Mouse (Mus musculus) forebrain, embryonic 16.5 days (tissue): ENCODE measurements around the gene Fkbp6. TPM values are rescaled to one million over a fixed set of nuclear protein-coding genes. Genes with fewer than 3 reads are reported as not detected.

Experiments used
- ATAC-seq: fragments of 200-750 bp; cut with Nextera tagmentation; 2 replicates; pipeline ENCODE4 v1.8.0; 2017; ENCODE audit warnings: mild to moderate bottlenecking, moderate library complexity
- H3K27ac ChIP-seq: fragments of 300-500 bp; sonication (generic); 2 replicates; pipeline ENCODE4 v1.5.1; 2014; ENCODE audit warnings: low read length, control low read depth
- H3K27me3 ChIP-seq: fragments of 300-500 bp; sonication (generic); replicated peaks from 2 replicates; pipeline ENCODE4 v1.6.1; 2014; ENCODE audit warnings: low read length; ENCODE audit not compliant: control insufficient read depth, insufficient read depth
- H3K36me3 ChIP-seq: fragments of 300-500 bp; sonication (generic); 2 replicates; pipeline ENCODE4 v1.6.1; 2014; ENCODE audit not compliant: control insufficient read depth, insufficient read depth
- H3K4me1 ChIP-seq: fragments of 300-500 bp; sonication (generic); replicated peaks from 2 replicates; pipeline ENCODE4 v1.6.1; 2014; ENCODE audit warnings: low read length; ENCODE audit not compliant: control insufficient read depth, insufficient read depth
- H3K4me2 ChIP-seq: fragments of 300-500 bp; sonication (generic); 2 replicates; pipeline ENCODE4 v1.6.1; 2014; ENCODE audit warnings: mild to moderate bottlenecking, low read length, control low read depth
- H3K4me3 ChIP-seq: fragments of 300-500 bp; sonication (generic); replicated peaks from 2 replicates; pipeline ENCODE4 v1.5.1; 2014; ENCODE audit warnings: mild to moderate bottlenecking, low read length, control low read depth
- H3K9ac ChIP-seq: fragments of 300-500 bp; sonication (generic); replicated peaks from 2 replicates; pipeline ENCODE4 v1.6.1; 2014; ENCODE audit warnings: low read depth, low read length, control low read depth
- H3K9me3 ChIP-seq: fragments of 300-500 bp; sonication (generic); 2 replicates; pipeline ENCODE4 v1.6.1; 2016; ENCODE audit warnings: low read length; ENCODE audit not compliant: control insufficient read depth
- WGBS: fragments of 180-500 bp; shearing (Covaris S2); extraction: QIAGEN DNeasy Blood & Tissue Kit; methylation state at CpG from one replicate; pipeline ENCODE4 v1.1.7; 2014; 5-methylcytosine and 5-hydroxymethylcytosine counted together
- polyA plus RNA-seq: library from polyadenylated mRNA; unstranded; fragments of >200 nt; fragmentation: Nextera tagmentation; extraction: Ambion mirVana; gene quantifications from 2 replicates; pipeline ENCODE4 v1.2.1, GENCODE M21; 2015

The Fkbp6 gene
- polyA plus RNA-seq, 1 experiment from 2014 or later = not detected

GRCm38 (mm10) chr5:135256166-135256565, 93.7 kb downstream of the Fkbp6 start:
- no peak overlapping the region for H3K9ac ChIP-seq
- no peak overlapping the region for H3K4me3 ChIP-seq
- no peaks in the 10 kb centered on the region for H3K27me3 ChIP-seq
- H3K27ac ChIP-seq = no peak overlapping the region
- no peaks in the 10 kb centered on the region for H3K9me3 ChIP-seq
- H3K4me1 ChIP-seq = peaks cover 28% of the 10 kb centered on the region
- 95% methylated on average over 3 of the region's 3 CpGs for WGBS
- ATAC-seq = no peak
- H3K4me2 ChIP-seq = no peak overlapping the region
- H3K36me3 ChIP-seq = no peaks in the 10 kb centered on the region

GRCm38 (mm10) chr5:135253741-135254401, 96.0 kb downstream of the Fkbp6 start:
- Histone ChIP-seq H3K4me3 (no peak overlapping the region), H3K9ac (peak overlapping the region; percentile 8; the same call in 1 of the 2 replicates), H3K4me2 (peak overlapping the region; percentile 13; the same call in 1 of the 2 replicates), H3K27me3 (0 out of 2 replicates have a peak, but pooled peaks cover 2% of the 10 kb centered on the region), H3K36me3 (no peaks in the 10 kb centered on the region), H3K27ac (peak overlapping the region; percentile 34), H3K4me1 (peaks cover 42% of the 10 kb centered on the region), H3K9me3 (no peaks in the 10 kb centered on the region)
- 2% methylated on average over 12 of the region's 12 CpGs for WGBS
- ATAC-seq = peak; percentile 54

- peak; percentile 87 for ATAC-seq
- Histone ChIP-seq H3K9me3 (no peaks in the 10 kb centered on the region), H3K36me3 (peaks cover 3% of the 10 kb centered on the region; the same call in 1 of the 2 replicates), H3K4me1 (peaks cover 45% of the 10 kb centered on the region), H3K4me3 (peak within 1 kb of the TSS; percentile 65), H3K4me2 (peak within 1 kb of the TSS; percentile 61), H3K27ac (no peak within 1 kb of the TSS), H3K9ac (peak within 1 kb of the TSS; percentile 67), H3K27me3 (0 out of 2 replicates have a peak, but pooled peaks cover 2% of the 10 kb centered on the region)
- WGBS = 0% methylated on average over 45 of the region's 51 CpGs
Observed at GRCm38 (mm10) chr5:135251079-135251454, 98.8 kb downstream of the Fkbp6 start, which contains the start of gene Fzd9. TSS of gene Fzd9 (minus strand) at chr5:135251230.

- Histone ChIP-seq H3K4me2 (peak overlapping the region; percentile 61), H3K27ac (no peak overlapping the region), H3K36me3 (peaks cover 7% of the 10 kb centered on the region; the same call in 1 of the 2 replicates), H3K27me3 (0 out of 2 replicates have a peak, but pooled peaks cover 2% of the 10 kb centered on the region), H3K9me3 (no peaks in the 10 kb centered on the region), H3K4me1 (peaks cover 46% of the 10 kb centered on the region), H3K4me3 (peak overlapping the region; percentile 65), H3K9ac (peak overlapping the region; percentile 67)
- under 1% methylated on average over 90 of the region's 92 CpGs for WGBS
- peak; percentile 48 for ATAC-seq
Observed at GRCm38 (mm10) chr5:135250186-135251078, 99.4 kb downstream of the Fkbp6 start.

- Histone ChIP-seq H3K36me3 (peaks cover 13% of the 10 kb centered on the region), H3K4me2 (peak overlapping the region; percentile 61), H3K9ac (0 out of 2 replicates have a peak overlapping the region, but pooled peaks have one; percentile 7), H3K9me3 (no peaks in the 10 kb centered on the region), H3K4me1 (peaks cover 42% of the 10 kb centered on the region), H3K27me3 (0 out of 2 replicates have a peak, but pooled peaks cover 2% of the 10 kb centered on the region), H3K27ac (no peak overlapping the region), H3K4me3 (peak overlapping the region; percentile 65)
- 56% methylated on average over 16 of the region's 16 CpGs for WGBS
- no peak for ATAC-seq
Observed at GRCm38 (mm10) chr5:135248956-135249676, 100.7 kb downstream of the Fkbp6 start.

- no peak for ATAC-seq
- Histone ChIP-seq H3K36me3 (peaks cover 26% of the 10 kb centered on the region), H3K9ac (no peak overlapping the region)
Observed at GRCm38 (mm10) chr5:135247337-135247736, 102.5 kb downstream of the Fkbp6 start.

GRCm38 (mm10) chr5:135246531-135246930, 103.3 kb downstream of the Fkbp6 start:
- Histone ChIP-seq H3K9ac (no peak overlapping the region), H3K27me3 (0 out of 2 replicates have a peak, but pooled peaks cover 2% of the 10 kb centered on the region), H3K27ac (no peak overlapping the region), H3K9me3 (no peaks in the 10 kb centered on the region), H3K4me2 (no peak overlapping the region), H3K4me3 (no peak overlapping the region), H3K36me3 (peaks cover 32% of the 10 kb centered on the region), H3K4me1 (peaks cover 28% of the 10 kb centered on the region)
- 44% methylated on average over 4 of the region's 4 CpGs for WGBS
- no peak for ATAC-seq

More at GRCm38 (mm10) chr5:135247337-135247736, 102.5 kb downstream of the Fkbp6 start:
- 57% methylated on average over 9 of the region's 9 CpGs for WGBS
- Histone ChIP-seq H3K9me3 (no peaks in the 10 kb centered on the region), H3K4me3 (no peak overlapping the region), H3K4me2 (peak overlapping the region; percentile 61), H3K27ac (no peak overlapping the region), H3K27me3 (0 out of 2 replicates have a peak, but pooled peaks cover 2% of the 10 kb centered on the region), H3K4me1 (peaks cover 28% of the 10 kb centered on the region)

- ATAC-seq = no peak
- H3K9ac ChIP-seq = no peak overlapping the region
- H3K36me3 ChIP-seq = peaks cover 45% of the 10 kb centered on the region
- H3K4me1 ChIP-seq = peaks cover 8% of the 10 kb centered on the region
- no peaks in the 10 kb centered on the region for H3K9me3 ChIP-seq
- H3K4me3 ChIP-seq = no peak overlapping the region
- 83% methylated on average over 1 of the region's 1 CpGs for WGBS
- no peaks in the 10 kb centered on the region for H3K27me3 ChIP-seq
- H3K4me2 ChIP-seq = no peak overlapping the region
- H3K27ac ChIP-seq = no peak overlapping the region
Observed at GRCm38 (mm10) chr5:135243166-135243565, 106.7 kb downstream of the Fkbp6 start.
